Mouse (Mus musculus) gastrocnemius, postnatal 25 days (tissue): ENCODE data around the gene Cirbp. TPM values are rescaled to one million over a fixed set of nuclear protein-coding genes. Genes with fewer than 3 reads are reported as not detected.

ENCODE experiments used
- DNase-seq: peaks from one replicate; pipeline ENCODE4 v3.0.0; 2022
- long read RNA-seq, 2 experiments: library from polyadenylated mRNA; stranded (forward); transcript quantifications; one replicate each; pipeline ENCODE4 v2.0.0; 2021
- total RNA-seq, 2 experiments: library from RNA; stranded (reverse); gene quantifications; 1 replicate in 1 of 2; 2 replicates in 1 of 2; pipeline ENCODE4 v1.2.3; 2021

Gene Cirbp
- total RNA-seq = 10 to 100 TPM; 17.3 to 21.4 TPM
- long read RNA-seq, experiment 1, transcript Cirbp-202 (7 exons, 1,321 nt) = major isoform, 33 of 86 reads
- long read RNA-seq, experiment 1, partial matches to known transcripts = 46 of 86 reads
- long read RNA-seq, experiment 1, other reads (novel, unspliced or antisense) = 3 of 86 reads
- long read RNA-seq, experiment 2, transcript Cirbp-202 (7 exons, 1,321 nt) = major isoform, 38 of 81 reads
- long read RNA-seq, experiment 2, partial matches to known transcripts = 1 of 81 reads
- long read RNA-seq, experiment 2, other reads (novel, unspliced or antisense) = 38 of 81 reads

- no peak for DNase-seq
Observed at GRCm38 (mm10) chr10:80165392-80166128, at the start of gene Cirbp. Gene Cirbp (plus strand): TSS chr10:80165985.

GRCm38 (mm10) chr10:80116563-80116926 lies 49.2 kb upstream of the Cirbp start:
- DNase-seq = no peak

GRCm38 (mm10) chr10:80116927-80117691 lies 48.7 kb upstream of the Cirbp start:
- peak; percentile 82 for DNase-seq

GRCm38 (mm10) chr10:80117736-80118135 lies 48.0 kb upstream of the Cirbp start:
- DNase-seq = no peak

- DNase-seq = no peak
Observed at GRCm38 (mm10) chr10:80118552-80118951, 47.2 kb upstream of the Cirbp start.

GRCm38 (mm10) chr10:80120146-80120545 lies 45.6 kb upstream of the Cirbp start:
- peak; percentile 64 for DNase-seq

GRCm38 (mm10) chr10:80121639-80122038 lies 44.1 kb upstream of the Cirbp start:
- no peak for DNase-seq

- DNase-seq = no peak
Observed at GRCm38 (mm10) chr10:80123932-80124562, 41.7 kb upstream of the Cirbp start.

GRCm38 (mm10) chr10:80127920-80128319 lies 37.9 kb upstream of the Cirbp start:
- peak; percentile 4 for DNase-seq

GRCm38 (mm10) chr10:80129846-80130245 lies 35.9 kb upstream of the Cirbp start:
- peak; percentile 6 for DNase-seq

GRCm38 (mm10) chr10:80130403-80131031 lies 35.3 kb upstream of the Cirbp start:
- DNase-seq = peak; percentile 5

- peak; percentile 13 for DNase-seq
Observed at GRCm38 (mm10) chr10:80131316-80131951, 34.4 kb upstream of the Cirbp start.

- peak; percentile 6 for DNase-seq
Observed at GRCm38 (mm10) chr10:80131952-80132350, 33.8 kb upstream of the Cirbp start.

- peak; percentile 54 for DNase-seq
Observed at GRCm38 (mm10) chr10:80133226-80133849, 32.4 kb upstream of the Cirbp start.

- DNase-seq = no peak
Observed at GRCm38 (mm10) chr10:80134421-80134820, 31.4 kb upstream of the Cirbp start.

GRCm38 (mm10) chr10:80135161-80135560 lies 30.6 kb upstream of the Cirbp start:
- no peak for DNase-seq

- DNase-seq = no peak
Observed at GRCm38 (mm10) chr10:80135641-80136040, 30.1 kb upstream of the Cirbp start.

GRCm38 (mm10) chr10:80136179-80136951 lies 29.4 kb upstream of the Cirbp start:
- no peak for DNase-seq

- DNase-seq = no peak
Observed at GRCm38 (mm10) chr10:80136952-80137625, 28.7 kb upstream of the Cirbp start.
